Mouse (Mus musculus) heart, postnatal 0 days (tissue): ENCODE data around the gene Cd79a. TPM values are rescaled to one million over a fixed set of nuclear protein-coding genes. Genes with fewer than 3 reads are reported as not detected.
A peak's percentile ranks its signal among the peaks of the same experiment; 100 is the strongest.

Experiments
- ATAC-seq: fragments of 200-750 bp; cut with Nextera tagmentation; 2 replicates; pipeline ENCODE4 v1.8.0; 2017; ENCODE audit warnings: low read depth, moderate number of reproducible peaks, moderate library complexity; ENCODE audit not compliant: insufficient read depth
- DNase-seq: peaks from one replicate; pipeline ENCODE4 v3.0.0-alpha.2; 2016; ENCODE audit warnings: low spot score
- H3K27ac ChIP-seq: fragments of 300-500 bp; sonication (generic); 2 replicates; pipeline ENCODE4 v1.5.1; 2014; ENCODE audit warnings: low read depth, mild to moderate bottlenecking
- H3K27me3 ChIP-seq: fragments of 300-500 bp; sonication (generic); 2 replicates; pipeline ENCODE4 v1.6.1; 2014; ENCODE audit warnings: low read length, mixed read lengths; ENCODE audit not compliant: control insufficient read depth, insufficient read depth
- H3K36me3 ChIP-seq: fragments of 300-500 bp; sonication (generic); replicated peaks from 2 replicates; pipeline ENCODE4 v1.6.1; 2014; ENCODE audit warnings: low read length, mixed read lengths; ENCODE audit not compliant: control insufficient read depth, insufficient read depth
- H3K4me1 ChIP-seq: fragments of 300-500 bp; sonication (generic); 2 replicates; pipeline ENCODE4 v1.6.1; 2014; ENCODE audit warnings: antibody characterized with exemption; ENCODE audit not compliant: control insufficient read depth, insufficient read depth
- H3K4me2 ChIP-seq: fragments of 300-500 bp; sonication (generic); 2 replicates; pipeline ENCODE4 v1.6.1; 2014; ENCODE audit warnings: low read depth, mild to moderate bottlenecking, low read length, moderate library complexity
- H3K4me3 ChIP-seq: fragments of 300-500 bp; sonication (generic); 2 replicates; pipeline ENCODE4 v1.5.1; 2014; ENCODE audit warnings: low read depth, low read length
- H3K9ac ChIP-seq: fragments of 300-500 bp; sonication (generic); replicated peaks from 2 replicates; pipeline ENCODE4 v1.6.1; 2014; ENCODE audit warnings: low read depth, low read length, mixed read lengths
- H3K9me3 ChIP-seq: fragments of 300-500 bp; sonication (generic); replicated peaks from 2 replicates; pipeline ENCODE4 v1.6.1; 2016; ENCODE audit warnings: low read length; ENCODE audit not compliant: control insufficient read depth
- CTCF ChIP-seq: IDR thresholded peaks from 2 replicates; pipeline ENCODE4 v1.5.1; 2016; ENCODE audit warnings: antibody characterized with exemption, control low read depth, low read depth
- EP300 ChIP-seq: IDR thresholded peaks from 2 replicates; pipeline ENCODE4 v1.6.1; 2016; ENCODE audit warnings: antibody characterized with exemption, low read depth
- WGBS: fragments of 180-500 bp; shearing (Covaris S2); extraction: QIAGEN DNeasy Blood & Tissue Kit; methylation state at CpG from one replicate; pipeline ENCODE4 v1.1.7; 2014; 5-methylcytosine and 5-hydroxymethylcytosine counted together
- polyA plus RNA-seq: library from polyadenylated mRNA; unstranded; fragments of >200 nt; fragmentation: Nextera tagmentation; extraction: Ambion mirVana; gene quantifications from 2 replicates; pipeline ENCODE4 v1.2.1, GENCODE M21; 2015
- total RNA-seq: library from RNA; depleted of rRNA; stranded (reverse); fragments of >200 nt; gene quantifications from 2 replicates; pipeline ENCODE4 v1.2.3, GENCODE M21; 2014; ENCODE audit warnings: low replicate concordance

Gene Cd79a
- total and polyA plus RNA-seq, 2 experiments from 2014 or later, result 0.33 TPM; not detected in 1

GRCm38 (mm10) chr7:24907211-24907748 lies 10.1 kb downstream of the Cd79a start:
- DNase-seq (no peak), ATAC-seq (no peak)
- 46% methylated on average over 13 of the region's 13 CpGs for WGBS
- no peak overlapping the region; the same call in 1 of the 2 replicates for H3K4me3 ChIP-seq
- H3K4me2 ChIP-seq, result peak overlapping the region; percentile 40; the same call in 1 of the 2 replicates
- peak overlapping the region; percentile 67; the same call in 1 of the 2 replicates for H3K27ac ChIP-seq
- H3K4me1 ChIP-seq, result peaks cover 6% of the 10 kb centered on the region; the same call in 1 of the 2 replicates
- TF ChIP-seq EP300, result no peak
- TF ChIP-seq CTCF, result no peak
- H3K36me3 ChIP-seq, result peaks cover 39% of the 10 kb centered on the region
- H3K27me3 ChIP-seq, result no peaks in the 10 kb centered on the region
- no peaks in the 10 kb centered on the region for H3K9me3 ChIP-seq
- H3K9ac ChIP-seq, result no peak overlapping the region

- H3K27me3 ChIP-seq, result no peaks in the 10 kb centered on the region
- no peak for TF ChIP-seq EP300
- no peak for TF ChIP-seq CTCF
- H3K4me2 ChIP-seq, result no peak overlapping the region
- no peaks in the 10 kb centered on the region for H3K9me3 ChIP-seq
- H3K4me3 ChIP-seq, result no peak overlapping the region
- no peak overlapping the region for H3K27ac ChIP-seq
- H3K4me1 ChIP-seq, result no peaks in the 10 kb centered on the region
- DNase-seq (no peak), ATAC-seq (no peak)
- WGBS, result 88% methylated on average over 14 of the region's 14 CpGs
- no peak overlapping the region for H3K9ac ChIP-seq
- peaks cover 63% of the 10 kb centered on the region for H3K36me3 ChIP-seq
Measured at GRCm38 (mm10) chr7:24912480-24912879, 15.3 kb downstream of the Cd79a start.

- no peak overlapping the region for H3K9ac ChIP-seq
- H3K4me1 ChIP-seq, result no peaks in the 10 kb centered on the region
- no peaks in the 10 kb centered on the region for H3K9me3 ChIP-seq
- H3K27me3 ChIP-seq, result no peaks in the 10 kb centered on the region
- peaks cover 69% of the 10 kb centered on the region for H3K36me3 ChIP-seq
- H3K4me2 ChIP-seq, result no peak overlapping the region
- H3K4me3 ChIP-seq, result no peak overlapping the region
- 91% methylated on average over 20 of the region's 20 CpGs for WGBS
- no peak overlapping the region for H3K27ac ChIP-seq
- no peak for TF ChIP-seq CTCF
- no peak for TF ChIP-seq EP300
- no peak for ATAC-seq
- DNase-seq, result no peak
Measured at GRCm38 (mm10) chr7:24918763-24919323, 21.7 kb downstream of the Cd79a start.

- H3K4me1 ChIP-seq, result no peaks in the 10 kb centered on the region
- ATAC-seq, result no peak
- no peak overlapping the region for H3K4me3 ChIP-seq
- H3K36me3 ChIP-seq, result peaks cover 78% of the 10 kb centered on the region
- H3K4me2 ChIP-seq, result no peak overlapping the region
- no peaks in the 10 kb centered on the region for H3K9me3 ChIP-seq
- DNase-seq, result no peak
- TF ChIP-seq CTCF (no peak), EP300 (no peak)
- H3K27me3 ChIP-seq, result no peaks in the 10 kb centered on the region
- H3K27ac ChIP-seq, result no peak overlapping the region
- H3K9ac ChIP-seq, result no peak overlapping the region
- 83% methylated on average over 9 of the region's 9 CpGs for WGBS
Measured at GRCm38 (mm10) chr7:24919728-24920127, 22.5 kb downstream of the Cd79a start.

GRCm38 (mm10) chr7:24930475-24930874 lies 33.3 kb downstream of the Cd79a start:
- Histone ChIP-seq H3K4me1 (no peaks in the 10 kb centered on the region), H3K36me3 (peaks cover 24% of the 10 kb centered on the region), H3K27ac (no peak overlapping the region), H3K4me3 (no peak overlapping the region), H3K9me3 (no peaks in the 10 kb centered on the region), H3K4me2 (no peak overlapping the region), H3K27me3 (peaks cover 62% of the 10 kb centered on the region), H3K9ac (no peak overlapping the region)
- ATAC-seq (no peak), DNase-seq (no peak)
- TF ChIP-seq EP300 (no peak), CTCF (no peak)
- 45% methylated on average over 6 of the region's 6 CpGs for WGBS

- 2% methylated on average over 12 of the region's 15 CpGs for WGBS
- ATAC-seq, result no peak
- H3K4me3 ChIP-seq, result no peak overlapping the region
Measured at GRCm38 (mm10) chr7:24931651-24932050, 34.5 kb downstream of the Cd79a start.

More at GRCm38 (mm10) chr7:24931651-24932050, 34.5 kb downstream of the Cd79a start:
- H3K9me3 ChIP-seq, result no peaks in the 10 kb centered on the region
- peaks cover 74% of the 10 kb centered on the region for H3K27me3 ChIP-seq
- H3K36me3 ChIP-seq, result peaks cover 13% of the 10 kb centered on the region
- no peak overlapping the region for H3K4me2 ChIP-seq
- H3K27ac ChIP-seq, result no peak overlapping the region
- H3K9ac ChIP-seq, result no peak overlapping the region
- DNase-seq, result no peak
- TF ChIP-seq CTCF, result no peak
- no peak for TF ChIP-seq EP300
- no peaks in the 10 kb centered on the region for H3K4me1 ChIP-seq
